Mouse (Mus musculus) spleen, adult 10 weeks (tissue): Measurements from ENCODE around the gene Spaca1. TPM values are rescaled to one million over a fixed set of nuclear protein-coding genes. Genes with fewer than 3 reads are reported as not detected.

ENCODE experiments used
- polyA plus RNA-seq: library from polyadenylated mRNA; stranded (reverse); fragments of 350-450 nt; fragmentation: Illumina TruSeq; extraction: RNeasy Lipid Tissue Mini Kit (QIAGEN cat#74804); gene quantifications from one replicate; pipeline ENCODE4 v1.2.3, GENCODE M21; 2015; ENCODE audit warnings: low replicate concordance; ENCODE audit not compliant: insufficient read depth

Gene Spaca1
- 2.8 TPM for polyA plus RNA-seq

GRCm38 (mm10) chr4:34049571-34050255, at the start of gene Spaca1:
Gene Spaca1 (minus strand): TSS chr4:34050191.

Other genes starting within 250 kb of the Spaca1 start
- 1.9 TPM for gene Cnr1, start 125.6 kb downstream of the Spaca1 start, polyA plus RNA-seq